Mouse (Mus musculus): ENCODE measurements around the gene Ulk1. TPM values are rescaled to one million over a fixed set of nuclear protein-coding genes. Genes with fewer than 3 reads are reported as not detected.

The Ulk1 gene
- polyA plus RNA-seq, 1 experiment from 2014 or later: 18.7 TPM

DNA sequence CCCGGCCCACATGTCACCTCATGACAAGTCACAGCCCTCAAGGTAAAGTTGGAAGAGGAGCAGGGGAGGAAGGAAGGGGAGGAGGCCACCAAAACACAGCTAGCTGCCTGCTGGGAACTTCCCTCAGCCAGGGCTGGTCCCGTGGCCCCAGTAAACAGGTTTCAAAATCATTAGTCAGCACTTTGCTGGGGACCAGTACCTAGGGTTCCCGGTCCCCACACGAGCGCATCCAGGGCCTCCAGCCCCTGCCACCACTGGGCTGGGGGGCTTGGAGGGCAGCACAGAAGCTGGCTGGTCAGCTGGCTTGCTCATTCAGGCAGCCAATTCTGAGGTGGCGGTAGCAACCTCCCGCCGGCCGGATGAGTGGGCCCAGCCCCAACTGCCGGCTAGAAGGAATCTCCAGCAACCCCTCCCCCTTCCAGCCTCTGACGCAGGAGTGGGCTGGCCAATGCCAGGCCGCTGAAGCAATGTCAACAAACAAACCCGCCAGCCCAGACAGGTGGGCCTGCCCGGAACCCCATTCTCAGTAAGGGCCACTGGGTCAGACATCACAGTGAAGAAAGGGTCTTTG, 1.8 kb downstream of the Ulk1 start:
- H3K27ac ChIP-seq (ENCODE audit: low read depth, low read length): peak overlapping the region; percentile 54
- 3% methylated on average over 14 of the region's 14 CpGs for WGBS (ENCODE audit: insufficient replicate concordance)
- ATAC-seq (replicated peaks; ENCODE audit: insufficient number of reproducible peaks, low FRiP score, low TSS enrichment): peak; percentile 72

DNA sequence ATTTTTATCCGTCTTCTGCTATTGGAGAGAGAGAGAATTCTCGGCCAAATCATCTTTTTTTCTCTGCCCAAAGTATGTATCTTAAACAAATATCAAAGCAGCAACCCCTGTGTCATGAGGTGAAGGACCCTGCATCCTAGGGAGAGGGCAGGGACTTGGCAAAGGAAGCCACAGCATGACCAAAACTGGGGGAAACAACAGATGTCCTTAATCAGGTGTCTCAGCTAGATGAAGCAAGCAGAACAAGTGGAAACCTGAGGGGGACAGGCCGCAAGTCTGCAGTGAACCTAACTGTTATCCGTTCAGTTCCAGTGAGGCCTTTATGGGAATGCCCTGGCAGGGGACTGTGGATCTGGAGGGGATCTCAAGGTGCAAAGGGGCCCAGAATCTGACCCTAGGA, 2.4 kb downstream of the Ulk1 start:
- Histone ChIP-seq H3K9me3 (replicated peaks; ENCODE audit: control insufficient read depth, low read length) (no peaks in the 10 kb centered on the region), H3K27me3 (ENCODE audit: control insufficient read depth, insufficient read depth, low read length) (no peaks in the 10 kb centered on the region), H3K4me2 (peak overlapping the region; percentile 98), H3K9ac (ENCODE audit: low read depth, low read length) (peak overlapping the region; percentile 83), H3K36me3 (ENCODE audit: control insufficient read depth, insufficient read depth, low read length) (no peaks in the 10 kb centered on the region; the same call in 1 of the 2 replicates), H3K4me1 (ENCODE audit: control insufficient read depth, insufficient read depth, low read length) (peaks cover 25% of the 10 kb centered on the region), H3K27ac (ENCODE audit: low read depth, low read length) (peak overlapping the region; percentile 54; the same call in 1 of the 2 replicates), H3K4me3 (ENCODE audit: low read depth, low read length) (peak overlapping the region; percentile 93)
- no peak for ATAC-seq (replicated peaks; ENCODE audit: insufficient number of reproducible peaks, low FRiP score, low TSS enrichment)
- WGBS (ENCODE audit: insufficient replicate concordance): 82% methylated on average over 4 of the region's 4 CpGs

More for the DNA sequence above, 1.8 kb downstream of the Ulk1 start:
- H3K4me1 ChIP-seq (ENCODE audit: control insufficient read depth, insufficient read depth, low read length): peaks cover 25% of the 10 kb centered on the region
- no peaks in the 10 kb centered on the region; the same call in 1 of the 2 replicates for H3K36me3 ChIP-seq (ENCODE audit: control insufficient read depth, insufficient read depth, low read length)
- H3K9me3 ChIP-seq (replicated peaks; ENCODE audit: control insufficient read depth, low read length): no peaks in the 10 kb centered on the region
- H3K4me2 ChIP-seq: peak overlapping the region; percentile 98
- H3K27me3 ChIP-seq (ENCODE audit: control insufficient read depth, insufficient read depth, low read length): no peaks in the 10 kb centered on the region
- H3K9ac ChIP-seq (ENCODE audit: low read depth, low read length): peak overlapping the region; percentile 83
- peak overlapping the region; percentile 93 for H3K4me3 ChIP-seq (ENCODE audit: low read depth, low read length)

DNA sequence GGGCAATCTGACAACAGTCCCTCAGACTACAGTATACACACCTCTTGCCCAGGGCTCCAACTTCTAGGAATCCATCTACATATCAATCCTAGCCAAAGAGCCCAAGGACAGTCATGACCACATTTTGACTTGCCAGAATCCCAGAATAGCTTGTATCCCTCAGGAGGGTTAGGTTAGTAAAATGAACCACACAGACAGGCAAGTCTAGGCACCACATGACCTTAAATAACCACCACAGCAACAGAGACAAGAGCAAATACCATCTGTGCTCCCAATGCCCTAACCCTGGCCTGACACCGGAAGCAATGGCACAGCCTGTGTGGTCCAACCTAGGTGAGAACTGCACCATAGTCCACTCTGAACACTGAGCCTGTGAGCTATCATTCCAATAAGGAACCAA, 3.2 kb downstream of the Ulk1 start:
- peaks cover 25% of the 10 kb centered on the region for H3K4me1 ChIP-seq (ENCODE audit: control insufficient read depth, insufficient read depth, low read length)
- H3K9ac ChIP-seq (ENCODE audit: low read depth, low read length): no peak overlapping the region
- WGBS (ENCODE audit: insufficient replicate concordance): 89% methylated on average over 1 of the region's 1 CpGs
- no peak overlapping the region for H3K27ac ChIP-seq (ENCODE audit: low read depth, low read length)
- no peaks in the 10 kb centered on the region for H3K9me3 ChIP-seq (replicated peaks; ENCODE audit: control insufficient read depth, low read length)
- no peak for ATAC-seq (replicated peaks; ENCODE audit: insufficient number of reproducible peaks, low FRiP score, low TSS enrichment)
- no peak overlapping the region for H3K4me3 ChIP-seq (ENCODE audit: low read depth, low read length)
- no peaks in the 10 kb centered on the region for H3K27me3 ChIP-seq (ENCODE audit: control insufficient read depth, insufficient read depth, low read length)
- H3K4me2 ChIP-seq: no peak overlapping the region
- no peaks in the 10 kb centered on the region; the same call in 1 of the 2 replicates for H3K36me3 ChIP-seq (ENCODE audit: control insufficient read depth, insufficient read depth, low read length)

DNA sequence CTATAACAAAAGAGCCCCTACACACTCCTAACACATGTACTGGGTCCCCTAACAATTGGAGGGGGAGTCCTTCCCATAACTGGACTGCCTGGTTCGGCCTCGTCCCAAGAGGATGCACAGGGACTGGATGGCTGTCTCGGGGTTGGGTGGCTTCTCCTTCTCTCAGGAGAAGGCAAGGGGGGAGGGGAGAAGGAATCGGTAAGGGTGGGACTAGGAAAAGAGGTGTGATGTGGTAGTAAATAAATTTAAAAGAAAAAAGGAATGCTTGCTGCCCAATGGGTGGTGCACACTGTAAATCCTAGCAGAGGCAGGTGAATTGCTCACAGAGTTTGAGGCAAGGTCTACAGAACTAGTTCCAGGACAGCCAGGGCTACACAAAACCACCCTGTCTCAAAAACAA, 3.7 kb downstream of the Ulk1 start:
- Histone ChIP-seq H3K27me3 (ENCODE audit: control insufficient read depth, insufficient read depth, low read length) (no peaks in the 10 kb centered on the region), H3K4me1 (ENCODE audit: control insufficient read depth, insufficient read depth, low read length) (peaks cover 25% of the 10 kb centered on the region), H3K9me3 (replicated peaks; ENCODE audit: control insufficient read depth, low read length) (no peaks in the 10 kb centered on the region), H3K27ac (ENCODE audit: low read depth, low read length) (no peak overlapping the region), H3K9ac (ENCODE audit: low read depth, low read length) (no peak overlapping the region), H3K36me3 (ENCODE audit: control insufficient read depth, insufficient read depth, low read length) (no peaks in the 10 kb centered on the region; the same call in 1 of the 2 replicates), H3K4me2 (no peak overlapping the region), H3K4me3 (ENCODE audit: low read depth, low read length) (no peak overlapping the region)
- ATAC-seq (replicated peaks; ENCODE audit: insufficient number of reproducible peaks, low FRiP score, low TSS enrichment): no peak
- WGBS (ENCODE audit: insufficient replicate concordance): 90% methylated on average over 4 of the region's 4 CpGs

DNA sequence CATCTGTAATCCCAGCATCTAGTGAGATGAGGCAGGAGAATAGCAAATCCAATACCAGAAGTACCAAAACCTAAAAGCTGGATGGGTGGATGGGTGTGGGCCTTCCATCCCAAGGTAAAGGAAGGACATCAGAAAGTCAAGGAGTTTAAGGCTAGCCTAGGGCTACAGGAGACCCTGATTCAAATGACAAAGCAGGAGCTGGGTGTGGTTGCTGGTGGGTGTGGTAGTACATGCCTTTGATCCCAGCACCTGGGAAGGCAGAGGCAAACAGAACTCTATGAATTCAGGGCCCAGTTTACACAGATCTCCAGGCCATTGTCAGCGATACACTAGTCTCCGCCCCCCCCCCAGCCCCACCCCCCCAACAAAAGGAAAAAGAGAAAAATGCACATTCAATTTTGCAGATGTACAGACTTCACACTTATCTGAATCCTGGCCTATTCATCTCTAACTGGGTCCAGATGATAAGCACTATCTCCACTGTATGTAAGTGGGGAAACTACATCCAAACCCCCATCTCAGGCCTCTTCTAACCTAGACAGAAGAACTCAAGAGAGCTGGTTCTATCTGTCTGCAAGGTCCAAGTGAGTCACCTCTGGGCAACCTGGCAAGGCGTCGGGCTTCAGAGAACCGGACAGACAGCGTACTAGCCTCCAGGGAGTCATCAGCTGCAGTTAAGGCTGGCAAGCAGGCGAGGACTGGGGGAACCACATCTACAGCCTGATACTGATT, 5.7 kb downstream of the Ulk1 start:
- WGBS (ENCODE audit: insufficient replicate concordance): 89% methylated on average over 7 of the region's 7 CpGs
- H3K36me3 ChIP-seq (ENCODE audit: control insufficient read depth, insufficient read depth, low read length): peaks cover 1% of the 10 kb centered on the region; the same call in 1 of the 2 replicates
- H3K4me1 ChIP-seq (ENCODE audit: control insufficient read depth, insufficient read depth, low read length): peaks cover 25% of the 10 kb centered on the region
- H3K27ac ChIP-seq (ENCODE audit: low read depth, low read length): no peak overlapping the region
- ATAC-seq (replicated peaks; ENCODE audit: insufficient number of reproducible peaks, low FRiP score, low TSS enrichment): no peak
- H3K9ac ChIP-seq (ENCODE audit: low read depth, low read length): no peak overlapping the region
- no peaks in the 10 kb centered on the region for H3K27me3 ChIP-seq (ENCODE audit: control insufficient read depth, insufficient read depth, low read length)
- no peak overlapping the region for H3K4me3 ChIP-seq (ENCODE audit: low read depth, low read length)
- no peaks in the 10 kb centered on the region for H3K9me3 ChIP-seq (replicated peaks; ENCODE audit: control insufficient read depth, low read length)
- H3K4me2 ChIP-seq: no peak overlapping the region

DNA sequence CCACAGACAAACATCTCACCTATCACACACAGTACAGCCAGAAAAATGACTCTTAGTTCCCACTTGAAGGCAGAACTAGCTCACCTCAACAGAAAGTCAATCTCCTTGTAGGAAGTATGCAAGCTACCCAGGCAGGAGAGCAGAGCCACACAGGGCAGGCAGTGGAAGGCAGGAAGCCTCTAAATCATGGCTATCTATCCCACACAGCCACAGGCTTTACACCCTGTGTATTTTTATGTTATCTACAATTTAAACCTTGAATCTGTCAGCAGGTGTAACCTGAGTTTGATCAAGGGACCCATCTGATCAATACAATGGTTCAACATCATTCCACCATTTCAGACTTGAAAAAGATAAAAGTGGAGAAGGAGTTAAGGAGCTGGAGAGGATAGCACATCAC, 7.1 kb downstream of the Ulk1 start:
- H3K27me3 ChIP-seq (ENCODE audit: control insufficient read depth, insufficient read depth, low read length): no peaks in the 10 kb centered on the region
- ATAC-seq (replicated peaks; ENCODE audit: insufficient number of reproducible peaks, low FRiP score, low TSS enrichment): no peak
- H3K4me2 ChIP-seq: no peak overlapping the region
- H3K36me3 ChIP-seq (ENCODE audit: control insufficient read depth, insufficient read depth, low read length): peaks cover 9% of the 10 kb centered on the region
- no peak overlapping the region for H3K4me3 ChIP-seq (ENCODE audit: low read depth, low read length)
- no peaks in the 10 kb centered on the region for H3K9me3 ChIP-seq (replicated peaks; ENCODE audit: control insufficient read depth, low read length)
- H3K9ac ChIP-seq (ENCODE audit: low read depth, low read length): no peak overlapping the region
- peaks cover 12% of the 10 kb centered on the region for H3K4me1 ChIP-seq (ENCODE audit: control insufficient read depth, insufficient read depth, low read length)
- no peak overlapping the region for H3K27ac ChIP-seq (ENCODE audit: low read depth, low read length)

DNA sequence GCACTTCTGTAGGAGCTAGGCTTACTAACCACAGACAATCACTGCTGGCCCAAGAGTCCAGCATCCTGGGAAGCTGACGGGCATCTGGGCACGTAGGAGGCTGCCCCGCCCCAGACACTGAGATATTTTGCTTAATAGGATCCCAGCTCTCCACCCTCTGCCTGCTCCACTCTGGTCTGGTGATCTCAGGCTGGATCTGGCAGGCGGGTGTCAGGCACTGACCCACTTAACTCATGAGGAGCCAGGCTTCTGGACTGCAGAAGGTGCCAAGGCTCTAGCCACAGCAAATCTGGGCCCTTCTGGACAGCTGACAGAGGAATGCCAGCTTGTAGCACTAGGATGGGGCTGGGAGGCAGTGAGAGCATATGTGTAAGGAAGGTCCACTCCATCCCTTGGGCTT, 7.7 kb downstream of the Ulk1 start:
- Histone ChIP-seq H3K36me3 (ENCODE audit: control insufficient read depth, insufficient read depth, low read length) (peaks cover 12% of the 10 kb centered on the region), H3K9ac (ENCODE audit: low read depth, low read length) (no peak overlapping the region), H3K27ac (ENCODE audit: low read depth, low read length) (no peak overlapping the region), H3K4me1 (ENCODE audit: control insufficient read depth, insufficient read depth, low read length) (peaks cover 7% of the 10 kb centered on the region; the same call in 1 of the 2 replicates), H3K4me3 (ENCODE audit: low read depth, low read length) (no peak overlapping the region), H3K27me3 (ENCODE audit: control insufficient read depth, insufficient read depth, low read length) (no peaks in the 10 kb centered on the region), H3K4me2 (no peak overlapping the region), H3K9me3 (replicated peaks; ENCODE audit: control insufficient read depth, low read length) (no peaks in the 10 kb centered on the region)
- ATAC-seq (replicated peaks; ENCODE audit: insufficient number of reproducible peaks, low FRiP score, low TSS enrichment): no peak
- WGBS (ENCODE audit: insufficient replicate concordance): 78% methylated on average over 4 of the region's 4 CpGs

DNA sequence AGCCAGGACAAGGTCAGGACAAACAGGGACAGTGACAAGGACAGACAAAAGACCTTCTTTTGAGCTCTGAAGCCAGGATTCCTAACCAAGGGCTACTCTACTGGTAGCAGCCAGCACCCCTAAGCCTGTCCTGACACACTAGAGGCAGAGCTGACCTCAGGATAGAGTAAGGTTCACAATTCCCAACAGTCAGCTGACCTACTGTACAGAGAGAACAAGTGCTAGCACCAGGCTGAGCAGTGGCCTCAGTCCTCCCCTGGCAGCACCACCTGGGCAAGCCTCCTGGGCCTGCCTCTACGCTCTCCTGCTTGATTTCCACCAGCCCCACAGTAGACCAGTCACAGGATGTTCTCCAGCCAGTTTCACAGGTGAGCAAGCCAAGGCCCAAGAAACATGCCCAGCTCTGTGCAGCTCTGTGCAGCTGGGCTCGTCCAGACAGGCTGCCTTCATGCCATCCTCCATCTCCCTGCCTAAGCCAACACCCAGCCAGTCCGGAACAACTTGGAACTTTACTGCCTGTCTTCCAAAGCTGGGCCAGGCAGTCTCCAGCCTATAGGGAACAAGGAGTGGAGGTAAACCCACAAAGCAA, 8.8 kb downstream of the Ulk1 start:
- H3K9ac ChIP-seq (ENCODE audit: low read depth, low read length): no peak overlapping the region
- ATAC-seq (replicated peaks; ENCODE audit: insufficient number of reproducible peaks, low FRiP score, low TSS enrichment): no peak
- no peaks in the 10 kb centered on the region for H3K9me3 ChIP-seq (replicated peaks; ENCODE audit: control insufficient read depth, low read length)
- WGBS (ENCODE audit: insufficient replicate concordance): 84% methylated on average over 3 of the region's 3 CpGs
- no peak overlapping the region for H3K4me2 ChIP-seq
- no peak overlapping the region for H3K27ac ChIP-seq (ENCODE audit: low read depth, low read length)
- 0 out of 2 replicates have a peak, but pooled peaks cover 3% of the 10 kb centered on the region for H3K4me1 ChIP-seq (ENCODE audit: control insufficient read depth, insufficient read depth, low read length)
- peaks cover 18% of the 10 kb centered on the region for H3K36me3 ChIP-seq (ENCODE audit: control insufficient read depth, insufficient read depth, low read length)
- no peak overlapping the region for H3K4me3 ChIP-seq (ENCODE audit: low read depth, low read length)
- H3K27me3 ChIP-seq (ENCODE audit: control insufficient read depth, insufficient read depth, low read length): no peaks in the 10 kb centered on the region

Measured in heart, embryonic 11.5 days (tissue).